Mouse (Mus musculus) CH12.LX (cell line): ENCODE measurements around the gene Omg. TPM values are rescaled to one million over a fixed set of nuclear protein-coding genes. Genes with fewer than 3 reads are reported as not detected.

Experiments used
- DNase-seq: peaks from one replicate; pipeline ENCODE4 v3.0.0-alpha.2; 2013; ENCODE audit errors: extremely low read depth
- H3K27ac ChIP-seq: 2 replicates; pipeline ENCODE4 v1.5.1; 2012; ENCODE audit warnings: low read depth, mild to moderate bottlenecking, control low read depth, moderate library complexity; ENCODE audit not compliant: insufficient read depth
- H3K27me3 ChIP-seq: replicated peaks from 2 replicates; pipeline ENCODE3; 2012; ENCODE audit warnings: inconsistent platforms
- H3K36me3 ChIP-seq, 2 experiments: replicated peaks in 1 of 2; 2 replicates each; pipeline versions ENCODE3 to v1.6.1; 2012; ENCODE audit warnings: inconsistent platforms in 1 of 2, low read length in 1 of 2, mild to moderate bottlenecking in 1 of 2, mixed read lengths in 1 of 2, moderate library complexity in 1 of 2; ENCODE audit not compliant: control insufficient read depth in 1 of 2, insufficient read depth in 1 of 2
- H3K4me1 ChIP-seq, 2 experiments: 2 replicates each; pipeline ENCODE4 v1.6.1; 2012; ENCODE audit warnings: inconsistent platforms in 1 of 2, moderate library complexity in 1 of 2; ENCODE audit not compliant: insufficient read depth in 2 of 2, control insufficient read depth in 1 of 2
- H3K4me2 ChIP-seq: 2 replicates; pipeline ENCODE4 v1.6.1; 2012; ENCODE audit warnings: low read depth, mild to moderate bottlenecking, control low read depth; ENCODE audit not compliant: poor library complexity, insufficient read depth, severe bottlenecking
- H3K4me3 ChIP-seq, 3 experiments: fragments of 150-350 bp in 1 of 3; sonication (generic) in 1 of 3; replicated peaks in 1 of 3; 2 replicates each; pipeline versions ENCODE3 to v1.5.1; 2011 to 2012; ENCODE audit warnings: low read depth in 2 of 3, low read length in 2 of 3, mild to moderate bottlenecking in 2 of 3, moderate library complexity in 2 of 3, control low read depth in 1 of 3, improper control_type of control experiment in 1 of 3, inconsistent platforms in 1 of 3, mixed read lengths in 1 of 3; ENCODE audit not compliant: poor library complexity in 1 of 3
- H3K79me2 ChIP-seq: replicated peaks from 2 replicates; pipeline ENCODE4 v1.6.1; 2012; ENCODE audit warnings: mild to moderate bottlenecking, moderate library complexity; ENCODE audit not compliant: control insufficient read depth, poor library complexity, insufficient read depth, severe bottlenecking; ENCODE audit errors: extremely low read depth
- H3K9ac ChIP-seq: 2 replicates; pipeline ENCODE4 v1.6.1; 2012; ENCODE audit warnings: low read depth, mild to moderate bottlenecking, control low read depth, moderate library complexity; ENCODE audit not compliant: insufficient read depth
- H3K9me3 ChIP-seq: replicated peaks from 2 replicates; pipeline ENCODE3; 2012; ENCODE audit warnings: low read length, inconsistent platforms, mixed read lengths
- CHD1 ChIP-seq: IDR thresholded peaks from 2 replicates; pipeline ENCODE4 v1.6.1; 2012; ENCODE audit warnings: low read depth, low read length, improper control_type of control experiment, inconsistent platforms
- CHD2 ChIP-seq: IDR thresholded peaks from 2 replicates; pipeline ENCODE4 v1.6.1; 2011; ENCODE audit warnings: low read length, improper control_type of control experiment
- E2F4 ChIP-seq: IDR thresholded peaks from 2 replicates; pipeline ENCODE4 v1.6.1; 2011; ENCODE audit warnings: low read depth, low read length, improper control_type of control experiment; ENCODE audit not compliant: insufficient replicate concordance
- JUND ChIP-seq: conservative IDR thresholded peaks from 2 replicates; pipeline ENCODE4 v1.6.1; 2011; ENCODE audit warnings: low read depth, low read length, improper control_type of control experiment
- KAT2A ChIP-seq: IDR thresholded peaks from 2 replicates; pipeline ENCODE4 v1.6.1; 2012; ENCODE audit warnings: low read length, improper control_type of control experiment, inconsistent platforms; ENCODE audit not compliant: insufficient replicate concordance
- MAFK ChIP-seq: IDR thresholded peaks from 2 replicates; pipeline ENCODE4 v1.6.1; 2011; ENCODE audit warnings: low read length, improper control_type of control experiment; ENCODE audit not compliant: insufficient replicate concordance
- NRF1 ChIP-seq: IDR thresholded peaks from 2 replicates; pipeline ENCODE4 v1.6.1; 2014; ENCODE audit warnings: low read depth, mild to moderate bottlenecking, inconsistent platforms, low read length, improper control_type of control experiment, moderate library complexity
- RAD21 ChIP-seq: IDR thresholded peaks from 2 replicates; pipeline ENCODE4 v1.6.1; 2011; ENCODE audit warnings: low read depth, mild to moderate bottlenecking, low read length, improper control_type of control experiment, moderate library complexity
- SMC3 ChIP-seq: IDR thresholded peaks from 2 replicates; pipeline ENCODE4 v1.6.1; 2011; ENCODE audit warnings: low read depth, low read length, improper control_type of control experiment
- UBTF ChIP-seq: IDR thresholded peaks from 2 replicates; pipeline ENCODE4 v1.6.1; 2012; ENCODE audit warnings: low read depth, mild to moderate bottlenecking, inconsistent platforms, low read length, improper control_type of control experiment, moderate library complexity
- USF1 ChIP-seq: IDR thresholded peaks from 2 replicates; pipeline ENCODE4 v1.6.1; 2014; ENCODE audit warnings: low read depth, mild to moderate bottlenecking, inconsistent platforms, low read length, improper control_type of control experiment
- ZC3H11A ChIP-seq: IDR thresholded peaks from 2 replicates; pipeline ENCODE4 v1.6.1; 2012; ENCODE audit warnings: low read depth, mild to moderate bottlenecking, inconsistent platforms, low read length, improper control_type of control experiment
- ZKSCAN1 ChIP-seq: IDR thresholded peaks from 2 replicates; pipeline ENCODE4 v1.6.1; 2012; ENCODE audit warnings: low read depth, inconsistent platforms, low read length, improper control_type of control experiment, borderline replicate concordance
- ZNF384 ChIP-seq: IDR thresholded peaks from 2 replicates; pipeline ENCODE4 v1.6.1; 2012; ENCODE audit warnings: low read depth, low read length, improper control_type of control experiment, inconsistent platforms
- dilution Hi-C: fragments of 300-500 bp; cut with MboI; formaldehyde crosslinking; loops from 2 replicates; pipeline ENCODE4 v1.14.3; 2020; ENCODE audit warnings: low sequenced_read_pairs; ENCODE audit not compliant: extremely low pct_unique_long_range_greater_than_20kb, extremely low pct_ligation_motif_present
- in situ Hi-C: fragments of 300-500 bp; cut with MboI; formaldehyde crosslinking; loops from 3 replicates; pipeline ENCODE4 v1.14.3; 2019; ENCODE audit warnings: low sequenced_read_pairs, low pct_ligation_motif_present, low pct_unique_long_range_greater_than_20kb, mixed read lengths
- polyA plus RNA-seq: library from polyadenylated mRNA; unstranded; fragments of >175 nt; gene quantifications from 2 replicates; pipeline ENCODE4 v1.2.1, GENCODE M21; 2012; ENCODE audit warnings: low read depth; ENCODE audit not compliant: insufficient read length
- total RNA-seq, 2 experiments: library from RNA; depleted of rRNA; stranded (reverse); fragments of 300-350 nt in 1 of 2; fragments of >200 nt in 1 of 2; gene quantifications; 2 replicates each; pipeline ENCODE4 v1.2.3; 2012 to 2014

Omg gene
- total and polyA plus RNA-seq, 3 experiments, result 0.09 to 0.17 (median 0.13) TPM

DNA sequence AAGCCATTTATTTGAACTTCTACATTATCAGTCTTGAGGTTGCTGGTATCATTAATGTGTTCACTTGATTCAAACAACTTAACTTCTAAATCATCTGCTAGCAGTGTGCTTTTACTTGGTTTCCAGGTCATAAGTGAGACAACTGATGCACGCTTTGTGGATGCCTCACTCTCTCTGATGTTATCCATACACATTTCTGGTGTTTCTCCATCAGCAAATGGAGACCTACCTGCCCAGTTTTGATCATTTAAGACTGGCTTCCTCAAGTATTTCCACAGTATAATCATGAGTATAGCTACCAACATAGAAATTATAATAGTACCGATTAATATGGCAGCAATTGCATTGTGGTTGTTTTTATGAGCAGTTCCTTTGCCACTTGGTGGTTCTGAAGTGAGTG is 11.9 kb upstream of the Omg start:
- no peak for TF ChIP-seq NRF1
- TF ChIP-seq SMC3, result no peak
- no peak for TF ChIP-seq MAFK
- no peak for TF ChIP-seq RAD21
- no peak for TF ChIP-seq ZC3H11A
- TF ChIP-seq USF1, result no peak
- no peak for TF ChIP-seq CHD1
- no peak for TF ChIP-seq UBTF
- Histone ChIP-seq H3K4me3 (no peak overlapping the region), H3K4me2 (no peak overlapping the region), H3K27me3 (no peaks in the 10 kb centered on the region), H3K9me3 (no peaks in the 10 kb centered on the region), H3K27ac (no peak overlapping the region), H3K9ac (no peak overlapping the region), H3K4me1 (peaks cover 13 to 52% of the 10 kb centered on the region in 2 experiments), H3K79me2 (peaks cover 52% of the 10 kb centered on the region), H3K36me3 (peaks cover 28 to 64% of the 10 kb centered on the region in 2 experiments)
- DNase-seq, result no peak
- in situ Hi-C loops, result no loop called here
- dilution Hi-C loops, result no loop called here

DNA sequence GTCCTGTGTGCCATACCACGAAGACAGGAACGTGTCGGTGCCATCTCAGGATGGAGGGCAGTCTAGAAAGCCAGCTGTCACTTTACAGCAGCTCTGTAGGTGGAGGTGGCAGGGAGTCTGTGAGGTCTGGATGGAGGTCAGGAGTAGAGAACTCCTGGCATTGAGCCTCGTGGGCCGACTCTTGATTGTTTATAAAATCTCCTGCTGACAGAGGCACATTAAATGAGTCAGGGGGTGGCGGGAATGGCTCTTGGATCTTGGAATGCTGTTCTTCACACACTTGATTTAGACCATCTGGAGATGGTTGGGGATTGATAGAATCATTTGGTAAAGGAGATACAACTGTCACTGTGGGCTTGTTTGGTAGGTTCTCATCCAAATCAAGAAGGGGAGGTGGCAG is 11.4 kb upstream of the Omg start:
- no peak for DNase-seq
- Histone ChIP-seq H3K79me2 (peaks cover 49% of the 10 kb centered on the region), H3K4me2 (no peak overlapping the region), H3K27me3 (no peaks in the 10 kb centered on the region), H3K4me3 (no peak overlapping the region), H3K36me3 (peaks cover 28 to 64% of the 10 kb centered on the region in 2 experiments), H3K9me3 (no peaks in the 10 kb centered on the region), H3K27ac (no peak overlapping the region), H3K4me1 (peaks cover 11 to 54% of the 10 kb centered on the region in 2 experiments), H3K9ac (no peak overlapping the region)
- dilution Hi-C loops (no loop called here), in situ Hi-C loops (no loop called here)
- TF ChIP-seq KAT2A (no peak), ZKSCAN1 (no peak), E2F4 (no peak), CHD2 (no peak), JUND (no peak)

DNA sequence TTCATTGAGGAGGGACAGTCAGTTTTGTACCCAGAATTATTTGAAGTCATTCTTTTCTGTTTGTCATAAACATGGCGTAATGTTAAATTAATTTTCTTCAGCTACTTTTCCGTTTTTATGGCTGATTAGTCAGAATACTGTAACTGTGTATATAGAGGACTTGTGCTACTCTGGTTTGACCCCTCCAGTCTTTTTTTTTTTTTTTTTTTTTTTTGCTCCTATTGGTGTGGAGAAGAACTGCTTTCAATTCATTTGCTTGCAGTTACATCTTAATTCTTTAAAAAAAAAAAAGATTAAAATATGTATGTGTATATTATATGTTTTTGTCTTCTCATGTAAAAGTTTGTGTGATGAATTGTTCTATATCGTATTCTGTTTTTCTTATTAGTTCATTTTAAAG is 8.1 kb upstream of the Omg start:
- Histone ChIP-seq H3K4me1 (peaks cover 2 to 29% of the 10 kb centered on the region in 2 experiments; a peak in 1 of 4 replicates), H3K27ac (no peak overlapping the region), H3K79me2 (peaks cover 21% of the 10 kb centered on the region), H3K4me3 (no peak overlapping the region), H3K9ac (no peak overlapping the region), H3K27me3 (no peaks in the 10 kb centered on the region), H3K9me3 (no peaks in the 10 kb centered on the region), H3K4me2 (no peak overlapping the region), H3K36me3 (peaks cover 27 to 49% of the 10 kb centered on the region in 2 experiments)
- TF ChIP-seq UBTF (no peak), ZNF384 (peak; percentile 71)
- DNase-seq, result no peak
- dilution Hi-C loops, result no loop called here
- in situ Hi-C loops, result no loop called here
